12 mouse cellular contexts compared by ENCODE assay signal in the genomic region with DNA sequence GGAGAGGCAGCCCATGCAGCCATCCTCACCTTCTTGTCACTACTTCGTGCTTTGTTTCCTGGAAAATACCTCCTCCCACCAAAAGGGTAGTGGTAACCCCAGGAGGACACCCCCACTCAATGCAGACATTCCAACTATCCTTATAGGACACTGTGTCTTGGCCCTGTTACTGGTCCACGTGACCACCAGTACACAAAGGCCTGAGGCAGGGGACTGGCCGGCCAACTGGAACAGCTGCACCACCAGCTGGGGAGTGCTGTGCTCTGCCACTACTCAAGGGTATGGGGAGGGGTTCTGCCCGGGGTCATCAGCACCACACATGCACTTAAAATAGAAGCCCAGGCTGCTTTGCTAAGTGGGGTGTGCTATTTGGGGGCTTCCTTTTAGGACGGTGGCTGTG. TPM values are rescaled to one million over a fixed set of nuclear protein-coding genes. Genes with fewer than 3 reads are reported as not detected.
DNase-seq lines count a peak whose midpoint lies in the region; ATAC-seq lines count a peak whose summit lies in the region.
"Had no signal": no experiment of that assay in that cellular context is flagged by ENCODE, and none has a peak within 500 bp of the region (broad histone marks: within the 10 kb centered on the region; RNA-seq: fewer than 3 reads in every experiment).

No protein-coding gene starts in this region.

- no peak overlapping the region for H3K9ac ChIP-seq in forebrain, embryonic 12.5 days
- H3K9ac ChIP-seq in forebrain, embryonic 13.5 days: no peak overlapping the region
- H3K9ac ChIP-seq in limb, embryonic 12.5 days (replicated peaks): no peak overlapping the region
- H3K9ac ChIP-seq in limb, embryonic 13.5 days: no peak overlapping the region
- H3K9ac ChIP-seq: liver, embryonic 15.5 days had no signal

- WGBS in forebrain, embryonic 12.5 days: 65% methylated on average over 5 of the region's 5 CpGs
- WGBS in forebrain, embryonic 13.5 days: 56% methylated on average over 5 of the region's 5 CpGs
- WGBS in limb, embryonic 12.5 days: 64% methylated on average over 5 of the region's 5 CpGs
- WGBS in limb, embryonic 10.5 days: 74% methylated on average over 5 of the region's 5 CpGs
- 74% methylated on average over 5 of the region's 5 CpGs for WGBS in limb, embryonic 13.5 days

- peaks cover 25% of the 10 kb centered on the region; the same call in 1 of the 2 replicates for H3K36me3 ChIP-seq in forebrain, embryonic 12.5 days (replicated peaks)
- H3K36me3 ChIP-seq in forebrain, embryonic 13.5 days (ENCODE audit: poor library complexity, severe bottlenecking): peaks cover 38% of the 10 kb centered on the region; the same call in 1 of the 2 replicates
- peaks cover 34% of the 10 kb centered on the region; the same call in 1 of the 2 replicates for H3K36me3 ChIP-seq in limb, embryonic 12.5 days
- H3K36me3 ChIP-seq in limb, embryonic 10.5 days: peaks cover 31% of the 10 kb centered on the region; the same call in 1 of the 2 replicates
- peaks cover 39% of the 10 kb centered on the region for H3K36me3 ChIP-seq in limb, embryonic 13.5 days

- peaks cover 31% of the 10 kb centered on the region for H3K4me1 ChIP-seq in forebrain, embryonic 12.5 days
- peaks cover 33% of the 10 kb centered on the region for H3K4me1 ChIP-seq in forebrain, embryonic 13.5 days
- peaks cover 6% of the 10 kb centered on the region; the same call in 1 of the 2 replicates for H3K4me1 ChIP-seq in limb, embryonic 12.5 days (replicated peaks)
- H3K4me1 ChIP-seq in limb, embryonic 10.5 days: 0 out of 2 replicates have a peak, but pooled peaks cover 3% of the 10 kb centered on the region
- H3K4me1 ChIP-seq in limb, embryonic 13.5 days: peaks cover 16% of the 10 kb centered on the region

- H3K27me3 ChIP-seq in forebrain, embryonic 12.5 days: no peaks in the 10 kb centered on the region
- H3K27me3 ChIP-seq in forebrain, embryonic 13.5 days: no peaks in the 10 kb centered on the region
- H3K27me3 ChIP-seq in limb, embryonic 12.5 days: no peaks in the 10 kb centered on the region
- H3K27me3 ChIP-seq in limb, embryonic 10.5 days (ENCODE audit: low read depth, poor library complexity, severe bottlenecking): no peaks in the 10 kb centered on the region
- H3K27me3 ChIP-seq in limb, embryonic 13.5 days: no peaks in the 10 kb centered on the region
- H3K27me3 ChIP-seq: liver, embryonic 15.5 days had no signal

- ATAC-seq in forebrain, embryonic 12.5 days (ENCODE audit: low FRiP score): 0 out of 2 replicates have a peak, but pooled peaks have one; percentile 42
- ATAC-seq in forebrain, embryonic 13.5 days: no peak
- peak; percentile 39; the same call in 1 of the 2 replicates for ATAC-seq in limb, embryonic 12.5 days (ENCODE audit: insufficient number of reproducible peaks, insufficient read depth, low FRiP score, low TSS enrichment, low read depth)
- peak; percentile 72 for ATAC-seq in limb, embryonic 13.5 days (ENCODE audit: low FRiP score, low read depth)

- H3K9me3 ChIP-seq in forebrain, embryonic 12.5 days: no peaks in the 10 kb centered on the region
- no peaks in the 10 kb centered on the region for H3K9me3 ChIP-seq in forebrain, embryonic 13.5 days (replicated peaks)
- no peaks in the 10 kb centered on the region for H3K9me3 ChIP-seq in limb, embryonic 12.5 days
- H3K9me3 ChIP-seq in limb, embryonic 10.5 days (replicated peaks): no peaks in the 10 kb centered on the region
- H3K9me3 ChIP-seq in limb, embryonic 13.5 days: no peaks in the 10 kb centered on the region
- H3K9me3 ChIP-seq: liver, embryonic 15.5 days had no signal

- H3K4me3 ChIP-seq in forebrain, embryonic 12.5 days (replicated peaks): no peak overlapping the region
- no peak overlapping the region for H3K4me3 ChIP-seq in forebrain, embryonic 13.5 days
- no peak overlapping the region for H3K4me3 ChIP-seq in limb, embryonic 12.5 days (replicated peaks)
- H3K4me3 ChIP-seq in limb, embryonic 10.5 days: no peak overlapping the region
- no peak overlapping the region for H3K4me3 ChIP-seq in limb, embryonic 13.5 days
- H3K4me3 ChIP-seq: liver, embryonic 15.5 days had no signal

- 0 out of 2 replicates have a peak overlapping the region, but pooled peaks have one; percentile 46 for H3K27ac ChIP-seq in forebrain, embryonic 12.5 days
- no peak overlapping the region for H3K27ac ChIP-seq in forebrain, embryonic 13.5 days
- H3K27ac ChIP-seq in limb, embryonic 12.5 days: no peak overlapping the region
- no peak overlapping the region for H3K27ac ChIP-seq in limb, embryonic 10.5 days
- H3K27ac ChIP-seq in limb, embryonic 13.5 days: no peak overlapping the region

- H3K4me2 ChIP-seq in forebrain, embryonic 12.5 days: no peak overlapping the region
- H3K4me2 ChIP-seq in forebrain, embryonic 13.5 days: no peak overlapping the region
- H3K4me2 ChIP-seq in limb, embryonic 12.5 days: no peak overlapping the region
- no peak overlapping the region for H3K4me2 ChIP-seq in limb, embryonic 13.5 days (replicated peaks)
- H3K4me2 ChIP-seq: liver, embryonic 15.5 days had no signal

- no peak for DNase-seq in limb, embryonic 10.5 days (ENCODE audit: low spot score)
- peak; percentile 57 for DNase-seq in retina, embryonic 14.5 days (ENCODE audit: low spot score)
- DNase-seq in B cell, adult 2 months: no peak
- DNase-seq in kidney, postnatal 25 days: no peak
- DNase-seq: adrenal gland, postnatal 36 days; right cerebral cortex, adult 18-20 months had no signal

RNA-seq across cellular contexts. Expression of a gene that starts 13.8 kb away (rescaled TPM):
- polyA plus RNA-seq in forebrain, embryonic 12.5 days (2016; fragmentation: Nextera tagmentation; extraction: Ambion mirVana): 26.3 and 27.6 TPM in 2 replicates
- polyA plus RNA-seq in forebrain, embryonic 13.5 days (2015; fragmentation: Nextera tagmentation; extraction: Ambion mirVana): 17.4 and 20.9 TPM in 2 replicates
- polyA plus RNA-seq in limb, embryonic 12.5 days (2016; fragmentation: Nextera tagmentation; extraction: Ambion mirVana): 15.8 and 17.9 TPM in 2 replicates
- 11.7 and 11.8 TPM in 2 replicates for polyA plus RNA-seq in limb, embryonic 10.5 days (2016; fragmentation: Nextera tagmentation; extraction: Ambion mirVana)
- polyA plus RNA-seq in limb, embryonic 13.5 days (2015; fragmentation: Nextera tagmentation; extraction: Ambion mirVana): 14.2 and 16.7 TPM in 2 replicates

RNA-seq across cellular contexts. Expression of a gene that starts 27.6 kb away (rescaled TPM):
- polyA plus RNA-seq in forebrain, embryonic 12.5 days (2016; fragmentation: Nextera tagmentation; extraction: Ambion mirVana): 70.2 and 74.2 TPM in 2 replicates
- 62.5 and 68.8 TPM in 2 replicates for polyA plus RNA-seq in forebrain, embryonic 13.5 days (2015; fragmentation: Nextera tagmentation; extraction: Ambion mirVana)
- 76.0 and 83.0 TPM in 2 replicates for polyA plus RNA-seq in limb, embryonic 12.5 days (2016; fragmentation: Nextera tagmentation; extraction: Ambion mirVana)
- polyA plus RNA-seq in limb, embryonic 10.5 days (2016; fragmentation: Nextera tagmentation; extraction: Ambion mirVana): 53.5 and 65.9 TPM in 2 replicates
- polyA plus RNA-seq in limb, embryonic 13.5 days (2015; fragmentation: Nextera tagmentation; extraction: Ambion mirVana): 71.4 and 74.0 TPM in 2 replicates

RNA-seq across cellular contexts. Expression of a gene that starts 46.2 kb away (rescaled TPM):
- polyA plus RNA-seq in forebrain, embryonic 12.5 days (2016; fragmentation: Nextera tagmentation; extraction: Ambion mirVana): 0.26 TPM in 1 of 2 replicates, not detected in the other
- not detected in 2 replicates for polyA plus RNA-seq in forebrain, embryonic 13.5 days (2015; fragmentation: Nextera tagmentation; extraction: Ambion mirVana)
- not detected in 2 replicates for polyA plus RNA-seq in limb, embryonic 12.5 days (2016; fragmentation: Nextera tagmentation; extraction: Ambion mirVana)
- polyA plus RNA-seq in limb, embryonic 10.5 days (2016; fragmentation: Nextera tagmentation; extraction: Ambion mirVana): 0.18 and 0.21 TPM in 2 replicates
- polyA plus RNA-seq in limb, embryonic 13.5 days (2015; fragmentation: Nextera tagmentation; extraction: Ambion mirVana): 0.14 TPM in 1 of 2 replicates, not detected in the other
- polyA plus RNA-seq: liver, embryonic 15.5 days; stomach, embryonic 16.5 days had no signal

RNA-seq across cellular contexts. Expression of a gene that starts 51.8 kb away (rescaled TPM):
- polyA plus RNA-seq in forebrain, embryonic 12.5 days (2016; fragmentation: Nextera tagmentation; extraction: Ambion mirVana): 28.2 and 29.2 TPM in 2 replicates
- polyA plus RNA-seq in forebrain, embryonic 13.5 days (2015; fragmentation: Nextera tagmentation; extraction: Ambion mirVana): 30.3 and 32.7 TPM in 2 replicates
- polyA plus RNA-seq in limb, embryonic 12.5 days (2016; fragmentation: Nextera tagmentation; extraction: Ambion mirVana): 25.7 and 29.1 TPM in 2 replicates
- 25.6 and 27.9 TPM in 2 replicates for polyA plus RNA-seq in limb, embryonic 10.5 days (2016; fragmentation: Nextera tagmentation; extraction: Ambion mirVana)
- polyA plus RNA-seq in limb, embryonic 13.5 days (2015; fragmentation: Nextera tagmentation; extraction: Ambion mirVana): 26.7 and 27.5 TPM in 2 replicates
